ENCODE assay signal across 8 mouse cellular contexts in genomic region chr4:148742549-148743413, GRCm38 (mm10).
DNase-seq lines count a peak whose midpoint lies in the region; ATAC-seq and TF ChIP-seq lines count a peak whose summit lies in the region.

No protein-coding gene starts in this region.

- H3K9ac ChIP-seq in hindbrain, embryonic 13.5 days, result peak overlapping the region; percentile 70
- H3K9ac ChIP-seq in lung, postnatal 0 days (replicated peaks; ENCODE audit: low read depth), result no peak overlapping the region

- TF ChIP-seq CTCF in G1E (IDR thresholded peaks at IDR 0.05; ENCODE audit: low read depth, low read length), result peak; percentile 50; the same call in 1 of the 2 replicates
- TF ChIP-seq CTCF in lung, postnatal 0 days (IDR thresholded peaks at IDR 0.05), result peak; percentile 84

- peaks cover 12% of the 10 kb centered on the region for H3K4me1 ChIP-seq in G1E (ENCODE audit: insufficient read depth, low read depth, low read length)
- peaks cover 40% of the 10 kb centered on the region for H3K4me1 ChIP-seq in hindbrain, embryonic 13.5 days (replicated peaks)
- H3K4me1 ChIP-seq in lung, postnatal 0 days (ENCODE audit: insufficient read depth, low read depth, low read length), result no peaks in the 10 kb centered on the region

- H3K4me2 ChIP-seq in hindbrain, embryonic 13.5 days, result peak overlapping the region; percentile 74
- peak overlapping the region; percentile 82 for H3K4me2 ChIP-seq in lung, postnatal 0 days (replicated peaks; ENCODE audit: low read depth, low read length)

- no peak for ATAC-seq in G1E (ENCODE audit: extremely low read depth, insufficient number of reproducible peaks, low FRiP score, poor library complexity, severe bottlenecking)
- ATAC-seq in hindbrain, embryonic 13.5 days (ENCODE audit: low FRiP score), result peak; percentile 76
- ATAC-seq in lung, postnatal 0 days, result peak; percentile 63

- H3K9me3 ChIP-seq in G1E (replicated peaks), result no peaks in the 10 kb centered on the region
- no peaks in the 10 kb centered on the region for H3K9me3 ChIP-seq in hindbrain, embryonic 13.5 days
- H3K9me3 ChIP-seq in lung, postnatal 0 days (ENCODE audit: low read length), result no peaks in the 10 kb centered on the region

- TF ChIP-seq EP300 in lung, postnatal 0 days (IDR thresholded peaks at IDR 0.05), result no peak

- DNase-seq in G1E (ENCODE audit: low spot score), result peak; percentile 34
- peak; percentile 55 for DNase-seq in cerebellum, adult 9-11 months
- peak; percentile 32 to 67 for DNase-seq in frontal cortex, postnatal 14 days (ENCODE audit: low spot score in 2 of 2)
- DNase-seq in layer of hippocampus, postnatal 14 days (ENCODE audit: low spot score in 2 of 2), result peak; percentile 52 to 68
- DNase-seq in lung, postnatal 0 days (ENCODE audit: low spot score), result peak; percentile 47
- peak; percentile 71 for DNase-seq in ovary, postnatal 36 days (ENCODE audit: low spot score)
- DNase-seq in thymus, postnatal 25 days, result peak; percentile 62

- 4% methylated on average over 61 of the region's 65 CpGs for WGBS in hindbrain, embryonic 13.5 days
- 4% methylated on average over 63 of the region's 65 CpGs for WGBS in lung, postnatal 0 days

- no peaks in the 10 kb centered on the region for H3K36me3 ChIP-seq in G1E (replicated peaks)
- H3K36me3 ChIP-seq in hindbrain, embryonic 13.5 days, result no peaks in the 10 kb centered on the region
- no peaks in the 10 kb centered on the region for H3K36me3 ChIP-seq in lung, postnatal 0 days (ENCODE audit: insufficient read depth, low read length)

- H3K4me3 ChIP-seq in G1E (ENCODE audit: low read depth, low read length), result peak overlapping the region; percentile 30; the same call in 1 of the 2 replicates
- peak overlapping the region; percentile 45 for H3K4me3 ChIP-seq in hindbrain, embryonic 13.5 days
- peak overlapping the region; percentile 37 for H3K4me3 ChIP-seq in lung, postnatal 0 days (ENCODE audit: low read depth, low read length)

- peak overlapping the region; percentile 58 for H3K27ac ChIP-seq in hindbrain, embryonic 13.5 days
- H3K27ac ChIP-seq in lung, postnatal 0 days (ENCODE audit: low read length), result no peak overlapping the region

- H3K27me3 ChIP-seq in G1E (ENCODE audit: insufficient read depth, low read length), result peaks cover 15% of the 10 kb centered on the region
- peaks cover 48% of the 10 kb centered on the region for H3K27me3 ChIP-seq in hindbrain, embryonic 13.5 days
- 0 out of 2 replicates have a peak, but pooled peaks cover 1% of the 10 kb centered on the region for H3K27me3 ChIP-seq in lung, postnatal 0 days (replicated peaks; ENCODE audit: insufficient read depth, low read length)
